Mouse (Mus musculus) olfactory bulb, adult 2 months (tissue): ENCODE results near the gene Ust.

Experiments
- CTCF ChIP-seq: fragments of 200-500 bp; IDR thresholded peaks from 2 replicates; pipeline ENCODE4 v1.5.1; 2012; ENCODE audit warnings: low read depth, mild to moderate bottlenecking, low read length, moderate library complexity; ENCODE audit not compliant: insufficient read depth
- POLR2A ChIP-seq: fragments of 200-500 bp; IDR thresholded peaks from 2 replicates; pipeline ENCODE4 v1.6.1; 2012; ENCODE audit warnings: mild to moderate bottlenecking, low read depth, low read length, moderate library complexity; ENCODE audit not compliant: insufficient read depth

GRCm38 (mm10) chr10:8277094-8277493 lies 241.5 kb downstream of the Ust start:
- TF ChIP-seq POLR2A = no peak
- TF ChIP-seq CTCF = no peak
